Mouse (Mus musculus) adrenal gland, postnatal 4 days (tissue): ENCODE measurements around the gene Adat1. TPM values are rescaled to one million over a fixed set of nuclear protein-coding genes. Genes with fewer than 3 reads are reported as not detected.

Experiments
- DNase-seq, 2 experiments: peaks; one replicate each; pipeline ENCODE4 v3.0.0; 2021 to 2022; ENCODE audit warnings: low spot score in 2 of 2, mixed read lengths in 2 of 2
- total RNA-seq, 2 experiments: library from RNA; stranded (reverse); gene quantifications; 2 replicates each; pipeline ENCODE4 v1.2.3; 2021

Gene Adat1
- total RNA-seq, 2 experiments from 2014 or later = 3.6 TPM

- no peak for DNase-seq
Measured at GRCm38 (mm10) chr8:111968991-111969390, 23.1 kb downstream of the Adat1 start.

- DNase-seq = no peak
Measured at GRCm38 (mm10) chr8:111968541-111968940, 23.6 kb downstream of the Adat1 start.

GRCm38 (mm10) chr8:111967246-111967870 lies 24.7 kb downstream of the Adat1 start:
- DNase-seq = no peak

- no peak for DNase-seq
Measured at GRCm38 (mm10) chr8:111964849-111965561, 27.1 kb downstream of the Adat1 start.

- no peak for DNase-seq
Measured at GRCm38 (mm10) chr8:111964351-111964750, 27.8 kb downstream of the Adat1 start.

GRCm38 (mm10) chr8:111963546-111963945 lies 28.6 kb downstream of the Adat1 start:
- no peak for DNase-seq

GRCm38 (mm10) chr8:111963091-111963490 lies 29.0 kb downstream of the Adat1 start:
- no peak for DNase-seq

- DNase-seq = no peak
Measured at GRCm38 (mm10) chr8:111962589-111962988, 29.5 kb downstream of the Adat1 start.

- no peak for DNase-seq
Measured at GRCm38 (mm10) chr8:111961330-111961729, 30.8 kb downstream of the Adat1 start.

- DNase-seq = no peak
Measured at GRCm38 (mm10) chr8:111960591-111961321, 31.3 kb downstream of the Adat1 start.

- DNase-seq = no peak
Measured at GRCm38 (mm10) chr8:111957231-111957630, 34.9 kb downstream of the Adat1 start.

GRCm38 (mm10) chr8:111955879-111956278 lies 36.2 kb downstream of the Adat1 start:
- no peak for DNase-seq

GRCm38 (mm10) chr8:111954844-111955594 lies 37.1 kb downstream of the Adat1 start:
- DNase-seq = no peak

GRCm38 (mm10) chr8:111951936-111952335 lies 40.2 kb downstream of the Adat1 start:
- DNase-seq = no peak

GRCm38 (mm10) chr8:111951317-111951716 lies 40.8 kb downstream of the Adat1 start:
- no peak for DNase-seq

GRCm38 (mm10) chr8:111950846-111951245 lies 41.3 kb downstream of the Adat1 start:
- DNase-seq = no peak

- DNase-seq = no peak
Measured at GRCm38 (mm10) chr8:111947954-111948353, 44.1 kb downstream of the Adat1 start.

GRCm38 (mm10) chr8:111947144-111947543 lies 45.0 kb downstream of the Adat1 start:
- DNase-seq = no peak

GRCm38 (mm10) chr8:111943544-111943943 lies 48.6 kb downstream of the Adat1 start:
- no peak for DNase-seq

GRCm38 (mm10) chr8:111941101-111941454 lies 51.0 kb downstream of the Adat1 start:
- peak; percentile 17 to 28 for DNase-seq
